Mouse (Mus musculus): ENCODE measurements at regions not wholly inside any gene's neighbourhood (a gene's known extent, or its start where the extent isn't known, plus 50 kb on each side); places are given as distances from the start of the nearest gene placed in this dataset.
"Not testable (repeated sequence)": the region's sequence is repeated elsewhere in the genome, so short reads cannot be mapped to it uniquely, and the experiment has no call there.

DNA sequence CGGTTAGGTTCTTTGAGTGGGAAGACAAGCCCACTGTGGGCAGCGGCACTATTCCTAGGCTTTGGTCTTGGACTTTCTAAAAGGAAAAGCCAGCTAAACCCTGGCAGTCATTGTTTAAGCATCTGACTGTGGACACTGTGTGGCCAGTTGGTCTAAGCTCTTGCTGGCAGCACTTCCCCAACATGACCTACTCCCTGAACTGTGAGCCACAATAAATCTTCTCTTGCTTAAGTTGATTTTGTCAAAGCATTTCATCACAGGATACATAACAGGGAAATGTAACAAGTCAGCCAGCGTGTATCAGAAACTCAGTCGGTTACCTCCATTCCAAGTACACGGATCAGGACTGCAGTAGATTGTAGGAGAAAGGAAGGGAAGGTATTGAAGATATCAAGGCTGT is 52.9 kb upstream of the Atxn1 start:
- H3K4me1 ChIP-seq (replicated peaks; ENCODE audit: control insufficient read depth, insufficient read depth, low read length) = 0 out of 2 replicates have a peak, but pooled peaks cover 2% of the 10 kb centered on the region
- 95% methylated on average over 5 of the region's 5 CpGs for WGBS
- no peaks in the 10 kb centered on the region for H3K27me3 ChIP-seq (replicated peaks; ENCODE audit: control insufficient read depth, insufficient read depth, low read length)
- H3K36me3 ChIP-seq (ENCODE audit: control insufficient read depth, insufficient read depth) = no peaks in the 10 kb centered on the region
- ATAC-seq = no peak
- no peak overlapping the region for H3K4me2 ChIP-seq (replicated peaks; ENCODE audit: low read depth)
- H3K9ac ChIP-seq (ENCODE audit: low read depth, low read length) = no peak overlapping the region
- no peaks in the 10 kb centered on the region for H3K9me3 ChIP-seq (ENCODE audit: control insufficient read depth)
- H3K4me3 ChIP-seq (ENCODE audit: low read depth, low read length) = no peak overlapping the region
- no peak for TF ChIP-seq CTCF (IDR thresholded peaks at IDR 0.05; ENCODE audit: low read depth)
- no peak overlapping the region for H3K27ac ChIP-seq (ENCODE audit: low read depth, low read length)

DNA sequence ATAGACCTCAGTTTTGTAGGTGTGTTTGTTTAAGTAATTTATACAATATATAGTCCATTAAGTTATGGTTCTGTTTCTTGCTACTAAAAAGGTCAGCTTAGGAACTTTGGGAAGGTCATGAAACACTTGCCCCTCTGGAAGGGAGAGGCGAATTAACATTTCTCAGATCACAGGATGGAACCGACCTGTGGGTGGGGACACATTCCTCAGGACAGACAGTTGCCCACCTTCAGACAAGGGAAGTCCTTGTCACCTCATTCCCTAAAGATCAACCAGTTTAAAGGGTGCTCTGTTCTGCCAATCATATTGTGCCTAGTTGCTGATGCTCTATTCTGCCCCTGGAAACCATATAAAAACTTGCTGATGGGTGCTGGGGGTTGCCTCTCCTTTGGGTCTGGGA is 52.2 kb upstream of the Atxn1 start:
- H3K4me3 ChIP-seq (ENCODE audit: low read depth, low read length); H3K9ac ChIP-seq (ENCODE audit: low read depth, low read length); H3K27ac ChIP-seq (ENCODE audit: low read depth, low read length); H3K4me2 ChIP-seq (replicated peaks; ENCODE audit: low read depth); H3K9me3 ChIP-seq (ENCODE audit: control insufficient read depth); H3K27me3 ChIP-seq (replicated peaks; ENCODE audit: control insufficient read depth, insufficient read depth, low read length); H3K36me3 ChIP-seq (ENCODE audit: control insufficient read depth, insufficient read depth); ATAC-seq; H3K4me1 ChIP-seq (replicated peaks; ENCODE audit: control insufficient read depth, insufficient read depth, low read length): not testable (repeated sequence)
- WGBS = 65% methylated on average over 2 of the region's 2 CpGs

DNA sequence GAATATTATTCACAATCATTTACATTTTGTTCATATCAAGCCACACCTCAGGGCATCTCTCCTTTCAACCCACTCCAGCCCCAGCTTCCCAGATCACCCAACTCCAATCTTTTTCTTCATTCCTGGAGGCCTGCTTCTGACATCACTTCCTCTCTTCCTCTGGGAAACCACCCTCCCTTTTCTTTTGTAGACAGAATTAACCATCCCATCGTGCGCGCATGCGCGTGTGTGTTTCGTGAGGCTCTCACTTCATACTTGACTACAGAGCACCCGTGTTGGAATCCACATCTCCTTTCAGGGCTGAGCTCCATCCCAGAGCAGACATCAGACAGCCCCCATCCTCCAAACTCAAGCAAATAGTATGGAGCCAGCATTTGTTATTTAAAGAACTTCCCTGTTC is 50.4 kb upstream of the Atxn1 start:
- Histone ChIP-seq H3K27ac (ENCODE audit: low read depth, low read length) (no peak overlapping the region), H3K36me3 (ENCODE audit: control insufficient read depth, insufficient read depth) (no peaks in the 10 kb centered on the region), H3K4me1 (replicated peaks; ENCODE audit: control insufficient read depth, insufficient read depth, low read length) (0 out of 2 replicates have a peak, but pooled peaks cover 2% of the 10 kb centered on the region), H3K4me2 (replicated peaks; ENCODE audit: low read depth) (no peak overlapping the region), H3K4me3 (ENCODE audit: low read depth, low read length) (no peak overlapping the region), H3K9me3 (ENCODE audit: control insufficient read depth) (no peaks in the 10 kb centered on the region), H3K27me3 (replicated peaks; ENCODE audit: control insufficient read depth, insufficient read depth, low read length) (no peaks in the 10 kb centered on the region; the same call in 1 of the 2 replicates), H3K9ac (ENCODE audit: low read depth, low read length) (no peak overlapping the region)
- 85% methylated on average over 7 of the region's 7 CpGs for WGBS
- no peak for ATAC-seq
- TF ChIP-seq CTCF (IDR thresholded peaks at IDR 0.05; ENCODE audit: low read depth) = no peak

- no peak overlapping the region for H3K4me2 ChIP-seq (replicated peaks; ENCODE audit: low read depth)
- H3K4me3 ChIP-seq (ENCODE audit: low read depth, low read length) = no peak overlapping the region
- no peaks in the 10 kb centered on the region for H3K36me3 ChIP-seq (ENCODE audit: control insufficient read depth, insufficient read depth)
- WGBS = 78% methylated on average over 2 of the region's 2 CpGs
- peaks cover 4% of the 10 kb centered on the region for H3K27me3 ChIP-seq (replicated peaks; ENCODE audit: control insufficient read depth, insufficient read depth, low read length)
- no peak overlapping the region for H3K27ac ChIP-seq (ENCODE audit: low read depth, low read length)
- ATAC-seq = no peak
- TF ChIP-seq CTCF (IDR thresholded peaks at IDR 0.05; ENCODE audit: low read depth) = no peak
- 0 out of 2 replicates have a peak, but pooled peaks cover 2% of the 10 kb centered on the region for H3K4me1 ChIP-seq (replicated peaks; ENCODE audit: control insufficient read depth, insufficient read depth, low read length)
- no peak overlapping the region for H3K9ac ChIP-seq (ENCODE audit: low read depth, low read length)
- H3K9me3 ChIP-seq (ENCODE audit: control insufficient read depth) = no peaks in the 10 kb centered on the region
Observed at GRCm38 (mm10) chr13:46014637-46015036, 49.8 kb upstream of the Atxn1 start.

All from intestine, postnatal 0 days (tissue).